8 mouse cellular contexts compared by ENCODE assay signal in the genomic region with DNA sequence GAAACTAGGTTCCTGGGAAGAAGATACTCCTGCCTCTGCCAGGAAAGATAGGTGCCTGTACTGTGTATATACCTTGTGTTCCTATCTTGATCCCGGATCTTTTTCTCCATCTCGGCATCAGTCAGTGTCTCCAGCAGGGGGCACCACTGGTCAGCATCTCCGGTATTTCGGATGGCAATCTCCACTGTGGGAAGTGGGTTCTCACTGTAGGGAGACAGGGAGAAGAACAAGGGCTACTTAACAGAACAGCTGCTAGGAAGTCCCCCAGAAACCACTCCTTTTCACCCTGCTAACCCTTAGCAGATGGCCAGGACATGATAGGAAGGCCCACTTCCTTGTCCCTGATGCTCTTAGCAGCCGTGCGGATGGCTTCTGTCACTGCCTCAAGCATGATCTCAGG. TPM values are rescaled to one million over a fixed set of nuclear protein-coding genes. Genes with fewer than 3 reads are reported as not detected.
A peak's percentile ranks its signal among the peaks of the same experiment; 100 is the strongest.
DNase-seq lines count a peak whose midpoint lies in the region.

No protein-coding gene starts in this region.

- peak; percentile 93 for DNase-seq in heart, adult 11 months
- no peak for DNase-seq in heart, postnatal 25 days (ENCODE audit: low spot score)
- peak; percentile 47 for DNase-seq in CD4-positive helper T cell, adult 2 months (ENCODE audit: low read depth, low spot score)
- DNase-seq in brain, adult 2 months (ENCODE audit: low read depth, low spot score): peak; percentile 79
- peak; percentile 66 for DNase-seq in forelimb bud, embryonic 11.5 days (ENCODE audit: low read depth, low spot score)
- DNase-seq in kidney, postnatal 25 days: peak; percentile 81 to 93
- DNase-seq in lung, postnatal 36 days: peak; percentile 91
- DNase-seq in spleen, postnatal 36 days (ENCODE audit: low spot score in 2 of 2): peak; percentile 13 to 37

- intact Hi-C loops in heart, postnatal 25 days (cut with DNase I): loop anchor here (1.0 kb wide), 1 partner anchor 54 kb away; no protein-coding TSS in a partner anchor

RNA-seq across cellular contexts. Expression of gene Derl3, which starts 4.2 kb away (rescaled TPM):
- total RNA-seq in heart, postnatal 25 days (2021): under 1 TPM; 0.26 to 0.78 TPM

RNA-seq across cellular contexts. Expression of gene Smarcb1, which starts 24.0 kb away (rescaled TPM):
- 10 to 100 TPM; 22.8 to 22.9 TPM for total RNA-seq in heart, postnatal 25 days (2021)

RNA-seq across cellular contexts. Expression of gene Chchd10, which starts 35.6 kb away (rescaled TPM):
- 1,000 to 10,000 TPM; 1,761 to 1,834 TPM for total RNA-seq in heart, postnatal 25 days (2021)

RNA-seq across cellular contexts. Expression of gene Mif, which starts 37.3 kb away (rescaled TPM):
- 100 to 1,000 TPM; 202 to 203 TPM for total RNA-seq in heart, postnatal 25 days (2021)

RNA-seq across cellular contexts. Expression of gene Mmp11, which starts 38.9 kb away (rescaled TPM):
- 1 to 10 TPM; 5.0 to 8.1 TPM for total RNA-seq in heart, postnatal 25 days (2021)
